Mouse (Mus musculus): Measurements from ENCODE around the gene Tmem94.

GRCm38 (mm10) chr11:115768896-115769295, 3.7 kb downstream of the Tmem94 start:
- no peak for TF ChIP-seq POLR2A (IDR thresholded peaks at IDR 0.05; ENCODE audit: control insufficient read depth in 1 of 2, insufficient read depth in 1 of 2, low read depth in 1 of 2, low read length in 2 of 2, poor library complexity in 1 of 2)
- TF ChIP-seq JUND (IDR thresholded peaks at IDR 0.05; ENCODE audit: low read depth, low read length) = no peak
- no peak for TF ChIP-seq CTCF (IDR thresholded peaks at IDR 0.05 in 2 of 3, conservative IDR thresholded peaks at IDR 0.05 in 1 of 3; ENCODE audit: control insufficient read depth in 1 of 3, insufficient read depth in 1 of 3, low read depth in 2 of 3, low read length in 3 of 3, poor library complexity in 1 of 3, severe bottlenecking in 1 of 3)
- no peak for TF ChIP-seq TAL1 (IDR thresholded peaks at IDR 0.05; ENCODE audit: low read length)
- TF ChIP-seq CHD1 (IDR thresholded peaks at IDR 0.05; ENCODE audit: low read depth, low read length) = no peak
- TF ChIP-seq GATA1 (IDR thresholded peaks at IDR 0.05; ENCODE audit: low read depth, low read length) = no peak
- TF ChIP-seq POLR2AphosphoS5 (IDR thresholded peaks at IDR 0.05; ENCODE audit: borderline replicate concordance, low read depth, low read length) = no peak
- no peak for TF ChIP-seq MEF2A (IDR thresholded peaks at IDR 0.05; ENCODE audit: extremely low read depth, insufficient replicate concordance, low read depth, low read length, poor library complexity, severe bottlenecking)
- TF ChIP-seq POLR2AphosphoS2 (IDR thresholded peaks at IDR 0.05; ENCODE audit: low read length) = no peak
- TF ChIP-seq NRF1 (IDR thresholded peaks at IDR 0.05; ENCODE audit: insufficient read depth, low read depth, low read length, poor library complexity, severe bottlenecking) = no peak
- no peak for TF ChIP-seq EP300 (IDR thresholded peaks at IDR 0.05; ENCODE audit: low read depth in 1 of 2, low read length in 2 of 2)
- TF ChIP-seq ZNF384 (IDR thresholded peaks at IDR 0.05; ENCODE audit: low read depth, low read length) = no peak
- no peak for TF ChIP-seq BHLHE40 (IDR thresholded peaks at IDR 0.05; ENCODE audit: borderline replicate concordance, low read depth, low read length)
